Mouse (Mus musculus) lung, postnatal 4 days (tissue): ENCODE measurements around the gene Mrpl10.
A peak's percentile ranks its signal among the peaks of the same experiment; 100 is the strongest.

Experiments used
- DNase-seq, 2 experiments: peaks; one replicate each; pipeline ENCODE4 v3.0.0; 2021

Gene Mrpl10

GRCm38 (mm10) chr11:97069770-97070169 lies 28.4 kb downstream of the Mrpl10 start:
- DNase-seq, result no peak

GRCm38 (mm10) chr11:97071129-97071528 lies 29.8 kb downstream of the Mrpl10 start:
- DNase-seq, result no peak

GRCm38 (mm10) chr11:97072533-97072932 lies 31.2 kb downstream of the Mrpl10 start:
- DNase-seq, result peak in 1 of 2 experiments; percentile 58

- peak in 1 of 2 experiments; percentile 73 for DNase-seq
Measured at GRCm38 (mm10) chr11:97074235-97074634, 32.9 kb downstream of the Mrpl10 start.

GRCm38 (mm10) chr11:97078751-97079150 lies 37.4 kb downstream of the Mrpl10 start:
- peak in 1 of 2 experiments; percentile 29 for DNase-seq

GRCm38 (mm10) chr11:97080291-97080690 lies 38.9 kb downstream of the Mrpl10 start:
- DNase-seq, result no peak

GRCm38 (mm10) chr11:97082977-97083376 lies 41.6 kb downstream of the Mrpl10 start:
- peak; percentile 52 to 65 for DNase-seq

GRCm38 (mm10) chr11:97083401-97084140 lies 42.2 kb downstream of the Mrpl10 start:
- no peak for DNase-seq

- DNase-seq, result no peak
Measured at GRCm38 (mm10) chr11:97084821-97085505, 43.6 kb downstream of the Mrpl10 start.

GRCm38 (mm10) chr11:97086365-97086764 lies 45.0 kb downstream of the Mrpl10 start:
- no peak for DNase-seq

GRCm38 (mm10) chr11:97094600-97094999 lies 53.2 kb downstream of the Mrpl10 start:
- DNase-seq, result no peak

GRCm38 (mm10) chr11:97098791-97099190 lies 57.4 kb downstream of the Mrpl10 start:
- peak in 1 of 2 experiments; percentile 42 for DNase-seq
